Mouse (Mus musculus) gastrocnemius, postnatal 4 days (tissue): ENCODE data around the gene Baz1a. TPM values are rescaled to one million over a fixed set of nuclear protein-coding genes. Genes with fewer than 3 reads are reported as not detected.

ENCODE experiments used
- DNase-seq, 2 experiments: peaks; one replicate each; pipeline ENCODE4 v3.0.0; 2021 to 2022; ENCODE audit warnings: low spot score in 2 of 2, mixed read lengths in 2 of 2
- total RNA-seq, 2 experiments: library from RNA; stranded (reverse); gene quantifications; 2 replicates each; pipeline ENCODE4 v1.2.3; 2021

Baz1a gene
- total RNA-seq, 2 experiments from 2014 or later = 11.4 to 13.4 TPM

DNA sequence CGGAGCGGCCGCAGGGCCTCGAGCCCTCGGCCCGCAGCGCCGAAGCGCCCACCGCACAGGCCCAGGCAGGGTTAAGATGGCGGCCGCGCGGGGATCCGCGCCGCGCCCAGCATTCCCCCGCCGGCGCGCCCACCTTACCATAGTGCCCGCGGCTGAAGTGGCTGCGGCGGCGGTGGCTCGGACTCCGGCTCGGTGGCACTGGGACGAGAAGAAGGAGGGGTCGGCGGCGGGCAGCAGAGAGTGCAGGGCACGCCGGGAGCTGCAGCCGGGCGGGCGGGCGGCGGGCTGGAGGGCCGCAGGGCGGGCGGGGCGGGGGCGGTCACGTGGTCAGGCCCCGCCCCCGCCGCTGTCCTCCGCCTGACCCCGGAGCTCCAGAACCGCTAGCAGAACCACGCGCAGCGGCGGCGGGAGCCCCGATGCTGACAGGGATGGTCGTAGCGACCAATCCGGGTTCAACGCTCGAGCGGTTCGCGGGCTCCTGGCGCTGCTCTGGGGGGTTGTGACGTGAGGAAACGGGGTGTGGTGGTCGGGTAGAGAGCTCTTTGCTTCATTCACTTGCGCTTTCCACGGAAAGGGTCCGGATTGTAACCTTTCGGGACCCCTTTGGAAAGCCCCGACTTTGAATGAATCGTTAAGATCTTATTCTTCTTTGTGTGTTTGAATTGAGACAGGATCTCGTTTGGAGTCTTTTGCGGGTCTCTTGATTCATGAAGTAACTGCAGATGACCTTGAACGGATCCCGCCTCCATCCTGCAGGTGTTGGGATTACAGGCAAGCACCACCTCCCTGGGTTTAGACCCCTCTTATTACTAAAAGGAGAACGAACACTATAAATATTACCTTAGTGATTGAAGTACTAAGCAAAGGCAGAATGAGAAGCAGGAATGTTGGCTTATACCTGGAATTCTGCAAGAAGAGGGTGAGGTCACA, 151.3 kb downstream of the Baz1a start, which contains the start of gene Cfl2:
Gene Cfl2, minus strand, starts transcription at position 272 of the 930 bp plus-strand sequence.
- peak; percentile 74 to 86 for DNase-seq

DNA sequence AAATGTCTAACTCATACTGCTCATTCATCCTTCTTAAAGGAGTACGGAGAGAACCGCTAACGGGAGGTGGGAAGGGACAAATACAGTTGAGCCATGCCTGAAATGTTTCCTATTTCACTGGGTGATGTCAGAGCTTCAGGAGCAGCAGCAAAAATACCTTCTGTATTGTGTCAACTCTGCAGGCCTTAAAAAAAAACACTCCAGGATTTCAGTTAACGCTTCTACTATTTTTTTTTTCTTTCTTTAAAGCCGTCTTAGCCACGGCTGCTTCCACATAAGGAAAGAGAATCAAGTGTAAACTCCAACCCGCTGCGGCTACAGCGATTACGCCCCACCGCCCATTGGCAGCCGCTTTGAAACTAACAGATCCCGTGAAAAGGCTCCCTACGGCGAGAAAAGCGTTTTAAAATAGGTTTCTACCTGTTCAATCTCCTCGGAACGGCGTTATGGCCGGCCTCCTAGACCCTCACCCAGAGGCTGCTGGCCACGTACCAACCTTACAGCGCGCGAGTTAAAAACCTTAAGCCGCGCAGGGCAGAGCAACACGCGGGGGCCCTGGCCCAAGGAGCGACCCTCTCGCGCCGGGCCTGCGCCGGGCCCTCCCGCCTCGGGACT, 152.1 kb downstream of the Baz1a start:
- DNase-seq = peak in 1 of 2 experiments; percentile 67

DNA sequence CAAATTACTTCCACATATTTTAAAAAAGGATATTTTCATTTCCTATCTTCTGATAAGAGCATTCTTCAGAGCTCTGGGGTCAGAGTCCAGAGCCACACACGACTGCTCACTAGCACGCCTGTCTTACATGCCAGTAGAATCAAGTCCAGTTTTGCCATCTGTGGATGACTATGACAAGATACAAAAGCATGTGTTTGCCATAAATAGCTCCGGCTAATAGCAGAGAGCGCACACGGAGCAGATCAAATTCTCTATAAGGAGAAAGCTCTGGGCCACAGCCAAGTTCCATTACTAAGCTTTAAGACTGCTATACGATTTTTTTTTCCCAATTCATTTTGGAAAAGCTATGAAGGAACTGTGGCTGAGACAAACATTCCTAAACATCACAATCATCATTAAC, 154.6 kb downstream of the Baz1a start:
- peak in 1 of 2 experiments; percentile 28 for DNase-seq

DNA sequence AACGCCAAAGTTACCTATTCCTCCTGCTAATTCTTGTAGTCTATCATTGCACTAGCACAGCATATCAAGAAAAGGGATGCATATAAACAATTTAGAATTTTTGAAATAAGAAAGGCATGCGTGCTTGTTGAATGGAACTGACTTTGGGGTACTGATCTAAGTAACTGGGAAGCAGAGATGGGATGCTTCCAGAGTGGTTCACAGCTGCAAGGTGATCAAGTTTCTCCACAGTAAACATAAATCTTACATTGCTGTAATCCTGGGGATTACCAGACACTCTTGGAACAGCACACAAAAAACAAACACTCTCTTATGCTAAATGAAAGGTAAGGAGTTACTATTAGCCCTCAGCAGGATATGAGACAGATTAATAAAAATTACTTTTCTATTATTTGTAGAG, 163.6 kb downstream of the Baz1a start:
- no peak for DNase-seq

DNA sequence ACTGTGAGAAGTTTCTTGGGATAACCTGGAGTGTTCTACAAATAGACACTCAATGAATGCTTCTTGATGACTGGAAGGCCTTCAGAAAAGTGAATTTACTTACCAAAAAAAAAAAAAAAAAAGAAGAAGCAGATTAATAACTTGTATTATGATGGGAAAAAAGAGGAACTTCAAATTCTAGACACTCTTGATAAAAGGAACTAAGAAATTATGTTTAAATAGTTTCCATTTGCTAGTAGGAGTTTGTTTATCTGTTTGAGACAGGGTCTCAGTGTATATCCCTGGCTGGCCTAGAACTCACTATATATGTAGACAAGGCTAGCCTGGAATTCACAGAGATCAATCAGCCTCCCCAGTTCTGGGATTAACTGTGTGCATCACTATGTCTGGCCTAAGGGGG, 169.7 kb downstream of the Baz1a start:
- no peak for DNase-seq

Other genes with a start within 250 kb of the Baz1a start
- gene Snx6, start 218.6 kb downstream of the Baz1a start, total RNA-seq = 10 to 100 TPM; 55.1 to 61.0 TPM
- 100 to 1,000 TPM; 825 to 895 TPM for gene Cfl2, start 151.5 kb downstream of the Baz1a start, total RNA-seq
- not detected for gene Gm20403, start 27.8 kb downstream of the Baz1a start, total RNA-seq
- gene 2700097O09Rik, start 65.8 kb upstream of the Baz1a start, total RNA-seq = 10 to 100 TPM in 1 of 2 experiments, 1 to 10 TPM in 1; 9.4 to 11.1 TPM
- 10 to 100 TPM; 73.8 to 90.5 TPM for gene Srp54a, start 65.9 kb upstream of the Baz1a start, total RNA-seq
- 1 to 10 TPM; 4.2 to 6.8 TPM for gene Fam177a, start 110.1 kb upstream of the Baz1a start, total RNA-seq
- gene Srp54b, start 140.8 kb upstream of the Baz1a start, total RNA-seq = 10 to 100 TPM; 38.9 to 41.0 TPM
- gene 1700047I17Rik2, start 185.2 kb upstream of the Baz1a start, total RNA-seq = 1 to 10 TPM; 6.1 to 7.0 TPM
- gene Srp54c, start 215.8 kb upstream of the Baz1a start, total RNA-seq = 10 to 100 TPM; 24.8 to 33.1 TPM